Mouse (Mus musculus) lung, postnatal 0 days (tissue): ENCODE results near the gene Pde11a.

ENCODE experiments used
- CTCF ChIP-seq: IDR thresholded peaks from 2 replicates; pipeline ENCODE4 v1.5.1; 2016; ENCODE audit warnings: antibody characterized with exemption, mild to moderate bottlenecking
- EP300 ChIP-seq: IDR thresholded peaks from 2 replicates; pipeline ENCODE4 v1.6.1; 2016; ENCODE audit warnings: antibody characterized with exemption, mild to moderate bottlenecking, control low read depth

GRCm38 (mm10) chr2:76083396-76083795, 255.2 kb downstream of the Pde11a start:
- TF ChIP-seq CTCF (no peak), EP300 (no peak)
